Mouse (Mus musculus) embryonic facial prominence, embryonic 14.5 days (tissue): Measurements from ENCODE around the gene Vwa8. TPM values are rescaled to one million over a fixed set of nuclear protein-coding genes. Genes with fewer than 3 reads are reported as not detected.

Source experiments
- ATAC-seq: fragments of 200-750 bp; cut with Nextera tagmentation; 2 replicates; pipeline ENCODE4 v1.8.0; 2017; ENCODE audit warnings: low read depth, moderate number of reproducible peaks, moderate TSS enrichment
- DNase-seq: peaks from one replicate; pipeline ENCODE4 v3.0.0-alpha.2; 2015; ENCODE audit warnings: low spot score
- H3K27ac ChIP-seq: fragments of 300-500 bp; sonication (generic); replicated peaks from 2 replicates; pipeline ENCODE4 v1.5.1; 2014; ENCODE audit warnings: low read depth, mild to moderate bottlenecking, low read length, moderate library complexity
- H3K27me3 ChIP-seq: fragments of 300-500 bp; sonication (generic); replicated peaks from 2 replicates; pipeline ENCODE4 v1.6.1; 2014; ENCODE audit warnings: low read length; ENCODE audit not compliant: control insufficient read depth, insufficient read depth
- H3K36me3 ChIP-seq: fragments of 300-500 bp; sonication (generic); 2 replicates; pipeline ENCODE4 v1.6.1; 2014; ENCODE audit warnings: low read length, mixed read lengths; ENCODE audit not compliant: control insufficient read depth, insufficient read depth
- H3K4me1 ChIP-seq: fragments of 300-500 bp; sonication (generic); 2 replicates; pipeline ENCODE4 v1.6.1; 2014; ENCODE audit warnings: antibody characterized with exemption, low read length; ENCODE audit not compliant: control insufficient read depth, insufficient read depth
- H3K4me2 ChIP-seq: fragments of 300-500 bp; sonication (generic); 2 replicates; pipeline ENCODE4 v1.6.1; 2014; ENCODE audit warnings: low read depth, mild to moderate bottlenecking, low read length, moderate library complexity, mixed read lengths
- H3K4me3 ChIP-seq: fragments of 300-500 bp; sonication (generic); 2 replicates; pipeline ENCODE4 v1.5.1; 2014; ENCODE audit warnings: low read depth, mild to moderate bottlenecking, low read length
- H3K9ac ChIP-seq: fragments of 300-500 bp; sonication (generic); 2 replicates; pipeline ENCODE4 v1.6.1; 2014; ENCODE audit warnings: low read depth, mild to moderate bottlenecking, low read length, moderate library complexity, mixed read lengths
- H3K9me3 ChIP-seq: fragments of 300-500 bp; sonication (generic); 2 replicates; pipeline ENCODE4 v1.6.1; 2016; ENCODE audit warnings: low read length; ENCODE audit not compliant: control insufficient read depth
- WGBS: fragments of 180-500 bp; shearing (Covaris S2); extraction: QIAGEN DNeasy Blood & Tissue Kit; methylation state at CpG from one replicate; pipeline ENCODE4 v1.1.7; 2014; 5-methylcytosine and 5-hydroxymethylcytosine counted together
- polyA plus RNA-seq: library from polyadenylated mRNA; unstranded; fragments of >200 nt; fragmentation: Nextera tagmentation; extraction: Ambion mirVana; gene quantifications from 2 replicates; pipeline ENCODE4 v1.2.1, GENCODE M21; 2014

Vwa8 gene
- polyA plus RNA-seq, 1 experiment from 2014 or later, result 11.7 TPM

- Histone ChIP-seq H3K27me3 (no peaks in the 10 kb centered on the region), H3K36me3 (no peaks in the 10 kb centered on the region), H3K4me2 (no peak overlapping the region), H3K4me3 (no peak overlapping the region), H3K9ac (no peak overlapping the region), H3K9me3 (no peaks in the 10 kb centered on the region), H3K4me1 (peaks cover 11% of the 10 kb centered on the region), H3K27ac (no peak overlapping the region)
- DNase-seq (no peak), ATAC-seq (peak; percentile 61; the same call in 1 of the 2 replicates)
- 46% methylated on average over 19 of the region's 19 CpGs for WGBS
Observed at GRCm38 (mm10) chr14:79139918-79140825, 291.3 kb downstream of the Vwa8 start.

- 69% methylated on average over 2 of the region's 2 CpGs for WGBS
- no peaks in the 10 kb centered on the region for H3K36me3 ChIP-seq
- no peak overlapping the region for H3K4me3 ChIP-seq
- DNase-seq, result peak; percentile 50
- no peak overlapping the region for H3K9ac ChIP-seq
- peaks cover 10% of the 10 kb centered on the region; the same call in 1 of the 2 replicates for H3K4me1 ChIP-seq
- ATAC-seq, result peak; percentile 76
- H3K27ac ChIP-seq, result no peak overlapping the region
- H3K9me3 ChIP-seq, result no peaks in the 10 kb centered on the region
- no peak overlapping the region for H3K4me2 ChIP-seq
- H3K27me3 ChIP-seq, result no peaks in the 10 kb centered on the region
Observed at GRCm38 (mm10) chr14:79140826-79141219, 292.0 kb downstream of the Vwa8 start.

GRCm38 (mm10) chr14:79142342-79142741 is 293.5 kb downstream of the Vwa8 start:
- DNase-seq, result no peak
- H3K9ac ChIP-seq, result no peak overlapping the region
- no peaks in the 10 kb centered on the region for H3K36me3 ChIP-seq
- H3K9me3 ChIP-seq, result no peaks in the 10 kb centered on the region
- WGBS, result 88% methylated on average over 4 of the region's 4 CpGs
- H3K4me2 ChIP-seq, result no peak overlapping the region
- H3K4me3 ChIP-seq, result no peak overlapping the region
- H3K4me1 ChIP-seq, result peaks cover 10% of the 10 kb centered on the region; the same call in 1 of the 2 replicates
- no peak overlapping the region for H3K27ac ChIP-seq
- ATAC-seq, result no peak
- H3K27me3 ChIP-seq, result no peaks in the 10 kb centered on the region

- Histone ChIP-seq H3K36me3 (no peaks in the 10 kb centered on the region), H3K27me3 (no peaks in the 10 kb centered on the region), H3K4me1 (peaks cover 10% of the 10 kb centered on the region; the same call in 1 of the 2 replicates), H3K9me3 (no peaks in the 10 kb centered on the region), H3K4me3 (no peak overlapping the region), H3K9ac (no peak overlapping the region), H3K27ac (no peak overlapping the region), H3K4me2 (no peak overlapping the region)
- DNase-seq (no peak), ATAC-seq (no peak)
- 92% methylated on average over 9 of the region's 9 CpGs for WGBS
Observed at GRCm38 (mm10) chr14:79143696-79144095, 294.8 kb downstream of the Vwa8 start.

- 82% methylated on average over 13 of the region's 13 CpGs for WGBS
- H3K9ac ChIP-seq, result no peak overlapping the region
Observed at GRCm38 (mm10) chr14:79144278-79145224, 295.7 kb downstream of the Vwa8 start.

GRCm38 (mm10) chr14:79151711-79152110 is 302.9 kb downstream of the Vwa8 start:
- no peak overlapping the region for H3K9ac ChIP-seq
- H3K4me1 ChIP-seq, result peaks cover 12% of the 10 kb centered on the region; the same call in 1 of the 2 replicates
- no peaks in the 10 kb centered on the region for H3K9me3 ChIP-seq
- WGBS, result 87% methylated on average over 7 of the region's 7 CpGs
- no peak overlapping the region for H3K4me2 ChIP-seq
- H3K27ac ChIP-seq, result no peak overlapping the region
- no peak for DNase-seq
- H3K27me3 ChIP-seq, result no peaks in the 10 kb centered on the region
- no peak for ATAC-seq
- H3K4me3 ChIP-seq, result no peak overlapping the region
- H3K36me3 ChIP-seq, result no peaks in the 10 kb centered on the region

More at GRCm38 (mm10) chr14:79144278-79145224, 295.7 kb downstream of the Vwa8 start:
- H3K4me3 ChIP-seq, result no peak overlapping the region
- no peak for DNase-seq
- no peaks in the 10 kb centered on the region for H3K27me3 ChIP-seq
- H3K4me2 ChIP-seq, result no peak overlapping the region
- ATAC-seq, result no peak
- no peaks in the 10 kb centered on the region for H3K36me3 ChIP-seq
- no peak overlapping the region for H3K27ac ChIP-seq
- peaks cover 10% of the 10 kb centered on the region; the same call in 1 of the 2 replicates for H3K4me1 ChIP-seq
- H3K9me3 ChIP-seq, result no peaks in the 10 kb centered on the region

GRCm38 (mm10) chr14:79153896-79154295 is 305.0 kb downstream of the Vwa8 start:
- H3K4me3 ChIP-seq, result no peak overlapping the region
- H3K4me2 ChIP-seq, result no peak overlapping the region
- H3K4me1 ChIP-seq, result peaks cover 28% of the 10 kb centered on the region
- no peaks in the 10 kb centered on the region for H3K9me3 ChIP-seq
- no peak overlapping the region for H3K9ac ChIP-seq
- no peaks in the 10 kb centered on the region for H3K36me3 ChIP-seq
- DNase-seq (no peak), ATAC-seq (no peak)
- no peaks in the 10 kb centered on the region for H3K27me3 ChIP-seq
- 81% methylated on average over 6 of the region's 6 CpGs for WGBS
- no peak overlapping the region for H3K27ac ChIP-seq

GRCm38 (mm10) chr14:79154961-79155360 is 306.1 kb downstream of the Vwa8 start:
- Histone ChIP-seq H3K9me3 (no peaks in the 10 kb centered on the region), H3K36me3 (no peaks in the 10 kb centered on the region), H3K4me2 (no peak overlapping the region), H3K4me1 (peaks cover 28% of the 10 kb centered on the region), H3K4me3 (no peak overlapping the region), H3K9ac (no peak overlapping the region), H3K27ac (no peak overlapping the region), H3K27me3 (no peaks in the 10 kb centered on the region)
- DNase-seq (no peak), ATAC-seq (no peak)
- 53% methylated on average over 11 of the region's 11 CpGs for WGBS
